Mouse (Mus musculus) cerebellum, adult 18-20 months (tissue): ENCODE measurements around the gene Art4.

ENCODE experiments used
- DNase-seq, 2 experiments: peaks; one replicate each; pipeline ENCODE4 v3.0.0; 2021

Art4 gene

DNA sequence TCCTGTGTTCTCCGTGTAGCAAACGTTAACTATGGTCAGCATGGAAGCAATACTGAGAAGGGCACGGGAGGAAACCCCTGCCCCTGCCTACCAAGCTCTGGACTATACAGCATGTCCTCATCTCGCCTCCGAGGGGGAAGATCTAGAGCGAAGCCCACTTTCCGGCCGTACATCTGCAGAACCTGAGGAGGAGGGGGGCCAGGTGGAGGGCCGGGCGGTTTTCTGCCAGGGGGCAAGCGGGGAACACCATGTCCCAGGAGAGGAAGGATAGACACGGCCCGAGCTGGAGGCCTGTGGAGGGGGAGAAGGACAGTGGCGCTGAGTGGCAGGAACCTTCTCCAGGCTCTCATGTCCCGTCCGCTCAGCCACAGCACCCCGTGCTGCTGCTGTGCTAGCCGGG is 36.4 kb downstream of the Art4 start:
- no peak for DNase-seq

DNA sequence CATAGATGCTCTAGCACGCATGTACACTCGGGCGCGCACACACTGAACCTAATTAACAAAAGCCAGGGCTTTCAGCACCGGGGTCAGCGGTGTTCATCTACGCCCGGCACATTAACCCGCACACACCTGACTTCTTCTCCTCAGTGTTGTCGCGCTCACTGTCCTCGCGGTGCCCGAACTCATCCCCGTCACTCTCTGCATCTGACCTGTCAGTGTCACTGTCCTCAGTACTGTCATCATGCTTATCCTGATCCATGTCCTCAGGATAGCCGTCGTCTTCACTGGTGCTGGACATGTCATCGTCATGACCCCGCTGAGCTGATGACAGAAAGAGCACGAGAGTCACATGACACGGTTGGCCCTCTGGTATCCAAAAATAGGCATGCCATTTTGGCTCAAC is 37.2 kb downstream of the Art4 start:
- DNase-seq: no peak

DNA sequence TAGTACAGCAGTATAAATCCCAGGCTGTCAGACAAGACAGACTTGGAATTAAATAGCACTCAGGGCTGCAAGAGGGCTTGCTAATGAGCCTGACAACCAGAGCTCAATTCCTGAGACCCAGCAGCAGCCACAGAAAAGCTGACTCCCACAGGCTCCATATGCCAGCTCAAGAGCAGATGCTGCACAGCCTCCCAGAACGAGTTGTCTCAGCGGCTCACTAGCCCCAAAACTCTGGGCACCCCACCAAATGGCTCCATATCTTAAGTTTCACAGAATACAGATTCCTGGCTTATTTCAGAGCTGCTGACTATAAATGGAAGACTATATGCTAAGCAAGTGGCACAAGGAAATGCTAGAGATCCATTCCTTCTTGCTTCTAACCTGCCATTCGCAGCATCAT is 40.0 kb downstream of the Art4 start:
- DNase-seq: no peak

DNA sequence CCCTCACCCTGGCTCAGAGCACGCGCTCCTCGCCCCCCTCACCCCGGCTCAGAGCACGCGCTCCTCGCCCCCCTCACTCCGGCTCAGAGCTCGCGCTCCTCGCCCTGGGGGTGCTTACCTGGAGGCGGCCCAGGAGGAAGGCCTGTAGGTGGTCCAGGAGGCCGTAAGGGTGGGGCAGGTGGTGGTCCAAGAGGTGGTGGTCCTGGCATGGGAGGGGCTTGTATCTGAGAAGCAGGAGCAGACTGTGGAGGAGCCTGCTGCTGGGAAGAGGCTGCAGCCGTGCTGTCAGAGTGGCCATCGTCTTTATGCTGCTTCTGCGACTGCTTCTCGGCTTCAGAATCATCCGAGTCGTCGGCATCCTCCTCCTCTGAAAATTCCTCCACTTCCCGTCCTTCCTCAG is 40.7 kb downstream of the Art4 start:
- no peak for DNase-seq

DNA sequence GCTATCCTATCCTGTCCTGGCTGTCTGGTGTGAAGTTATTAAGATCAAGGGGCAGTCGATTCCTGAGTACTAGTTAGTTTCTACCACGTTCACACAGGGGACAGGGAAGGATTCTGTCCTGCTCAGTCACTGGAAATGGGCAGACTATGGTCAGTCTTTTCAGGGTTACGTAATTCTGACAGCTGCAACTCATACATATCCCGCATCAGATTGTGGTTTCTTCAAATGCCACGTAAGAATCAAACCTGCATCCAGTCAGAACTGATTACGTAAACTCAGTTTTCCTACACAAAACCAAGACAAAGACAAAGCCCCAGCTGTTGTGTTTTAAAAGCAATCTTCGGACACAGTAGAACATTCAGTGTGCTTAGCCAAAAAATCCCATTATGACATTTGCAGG is 42.2 kb downstream of the Art4 start:
- no peak for DNase-seq

DNA sequence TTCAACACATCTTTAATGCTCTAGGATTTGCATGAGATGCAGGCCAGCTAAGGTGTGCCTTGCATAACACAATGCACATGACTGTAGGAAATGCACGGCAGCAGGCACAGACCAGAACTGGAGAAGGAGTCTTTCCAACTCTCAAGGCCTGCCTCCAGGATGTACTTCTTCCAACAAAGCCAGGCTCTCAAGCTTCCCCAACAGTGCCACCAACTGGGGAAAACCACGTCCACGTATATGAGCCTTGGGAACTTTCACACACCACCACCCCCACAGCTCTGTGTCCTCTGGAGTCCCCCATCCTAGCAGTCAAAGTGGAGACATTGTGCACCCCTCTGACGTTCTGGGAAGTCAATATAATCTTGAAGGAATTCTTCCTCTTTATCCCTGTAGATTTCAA is 44.4 kb downstream of the Art4 start:
- no peak for DNase-seq

DNA sequence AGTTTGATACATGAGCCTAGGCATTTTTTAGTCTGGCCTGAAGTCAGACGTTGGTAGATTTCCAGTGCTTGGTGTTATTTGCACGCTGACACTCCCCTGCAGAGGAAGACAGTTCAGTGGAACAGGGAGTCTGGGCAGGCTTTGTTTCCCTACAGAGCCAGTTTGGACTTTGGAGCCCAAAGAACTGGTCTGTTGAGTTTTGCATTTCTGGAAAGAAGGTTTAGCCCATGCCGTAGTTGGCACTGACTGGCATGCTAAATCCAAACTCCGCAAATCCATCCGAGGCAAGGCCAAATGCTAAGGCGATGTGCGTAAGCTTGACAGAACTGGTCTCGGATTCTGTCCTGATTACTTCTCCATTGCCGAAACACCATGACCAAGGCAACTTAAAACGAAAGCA is 46.3 kb downstream of the Art4 start:
- DNase-seq: no peak

DNA sequence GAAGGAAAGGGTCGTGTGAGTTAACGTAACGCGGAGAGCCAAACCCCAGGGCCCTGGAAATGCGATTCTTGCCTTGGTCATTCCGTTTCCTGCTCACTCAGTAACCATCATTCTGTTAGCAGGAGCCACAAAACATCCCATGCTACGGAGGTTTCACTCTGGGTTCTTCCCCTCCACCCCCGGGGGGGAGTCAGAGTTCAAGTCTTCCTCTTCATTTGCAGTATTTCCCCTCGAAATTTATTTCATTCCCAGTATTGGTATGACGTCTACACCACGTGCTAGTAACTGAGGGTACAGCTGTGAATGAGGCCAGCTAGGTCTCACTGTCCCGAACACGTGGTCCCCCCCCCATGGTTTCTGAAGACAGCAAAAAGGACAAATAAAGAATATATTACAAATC is 47.9 kb downstream of the Art4 start:
- DNase-seq: no peak

DNA sequence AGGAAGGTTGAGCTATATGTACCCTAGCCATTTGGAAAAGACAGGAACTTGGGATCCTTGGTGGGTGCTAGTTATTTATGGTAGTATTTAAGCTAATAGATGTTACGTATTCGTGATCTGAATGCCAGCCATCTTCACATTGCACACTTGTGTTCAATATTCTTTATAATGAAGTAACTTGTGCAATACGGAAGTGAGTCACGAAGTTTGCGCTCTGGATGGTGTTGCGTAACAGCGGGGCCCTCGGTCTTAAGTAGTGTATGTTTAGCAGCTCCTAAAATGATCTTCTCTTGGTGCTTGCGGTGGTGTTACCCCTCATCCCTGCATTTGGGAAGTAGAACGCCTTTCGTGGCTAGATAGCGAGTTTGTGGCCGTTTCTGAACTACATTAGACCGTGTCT is 48.5 kb downstream of the Art4 start:
- DNase-seq: no peak

DNA sequence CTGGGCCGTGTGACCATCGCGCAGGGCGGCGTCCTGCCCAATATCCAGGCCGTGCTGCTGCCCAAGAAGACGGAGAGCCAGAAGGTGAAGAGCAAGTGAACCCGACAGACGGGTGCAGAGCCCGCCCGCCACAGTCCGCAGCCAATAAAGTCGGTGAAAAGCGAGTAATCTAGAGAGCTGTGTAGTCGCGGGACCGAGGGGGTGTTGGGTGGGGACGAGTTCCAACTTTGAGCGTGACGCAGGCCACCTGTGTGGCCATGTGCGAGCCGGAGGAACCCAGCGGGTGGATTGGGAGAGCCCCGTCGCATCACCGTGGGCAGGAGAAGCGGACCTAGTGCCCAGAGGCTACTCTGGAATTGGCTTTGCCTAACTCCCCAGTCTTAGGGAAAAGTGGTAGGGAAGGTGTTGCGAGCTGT is 48.9 kb downstream of the Art4 start:
- DNase-seq: peak in 1 of 2 experiments; percentile 40

DNA sequence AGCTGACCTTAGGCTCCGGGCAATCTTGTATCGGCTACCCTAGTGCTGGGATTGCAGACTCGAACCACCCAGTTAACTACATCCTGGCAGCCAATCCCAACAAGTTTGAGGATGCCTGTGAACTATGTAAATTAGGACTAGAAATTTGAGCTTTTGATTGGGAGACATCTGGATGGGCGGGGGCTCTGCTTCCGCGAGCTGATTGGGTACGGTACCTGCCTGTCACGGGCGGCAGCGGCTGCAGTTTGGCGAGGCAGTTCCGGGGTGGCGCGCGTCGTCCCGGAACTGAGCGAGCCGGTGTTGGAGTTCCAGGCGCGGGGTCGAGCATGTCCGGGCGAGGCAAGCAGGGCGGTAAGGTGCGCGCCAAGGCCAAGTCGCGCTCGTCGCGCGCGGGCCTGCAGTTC is 49.5 kb downstream of the Art4 start, which contains the start of gene H2afj:
Gene H2afj (plus strand): TSS at position 231 of the 404 bp plus-strand sequence.
- DNase-seq: peak; percentile 97 to 98

DNA sequence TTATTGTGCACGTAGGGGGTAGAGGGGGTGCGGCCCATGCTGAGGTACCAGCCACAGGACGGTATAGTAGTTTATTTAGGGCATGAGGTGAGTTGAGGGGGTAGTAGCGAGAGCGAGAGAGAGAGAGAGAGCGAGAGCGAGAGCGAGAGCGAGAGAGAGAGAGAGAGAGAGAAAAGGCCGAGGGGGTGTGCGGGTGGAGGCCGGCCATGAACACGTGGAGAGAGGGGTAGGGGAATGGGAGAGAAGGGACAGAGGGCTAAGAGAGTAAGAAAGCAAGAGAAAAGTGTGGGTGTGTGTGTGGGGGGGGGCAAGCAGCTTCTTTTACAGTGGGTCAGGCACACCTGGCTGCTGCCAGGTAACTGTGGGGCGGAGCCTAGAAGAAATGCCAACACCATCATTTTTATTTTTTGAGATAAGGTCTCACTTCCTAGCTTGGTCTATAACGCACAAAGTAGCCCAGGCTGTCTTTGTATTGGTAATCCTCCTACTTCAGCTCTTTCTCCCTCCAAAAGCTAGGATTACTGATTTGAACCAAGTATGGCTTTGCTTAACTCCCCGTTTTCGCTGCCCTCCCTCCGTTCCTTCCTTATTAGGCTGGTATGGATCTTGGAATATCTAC is 50.0 kb downstream of the Art4 start:
- DNase-seq: no peak

DNA sequence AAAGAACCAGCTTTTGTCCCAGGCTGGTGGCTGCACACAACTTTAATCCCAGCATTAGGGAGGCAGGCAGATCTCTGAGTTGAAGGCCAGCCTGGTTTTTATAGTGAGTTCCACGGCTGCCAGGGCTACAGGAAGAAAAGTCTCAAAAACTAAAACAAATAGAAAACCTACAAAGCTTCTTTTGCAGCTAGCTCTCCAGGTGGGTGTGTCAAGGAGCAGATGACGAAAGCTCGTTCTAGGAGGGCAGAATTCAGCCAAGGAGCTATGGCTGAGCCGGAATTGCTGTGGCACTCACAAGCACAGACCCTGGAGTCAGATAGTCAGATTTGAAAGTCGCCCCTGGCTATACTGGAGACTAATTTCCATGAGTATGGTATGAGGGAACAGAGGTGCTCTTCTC is 50.7 kb downstream of the Art4 start:
- DNase-seq: no peak

DNA sequence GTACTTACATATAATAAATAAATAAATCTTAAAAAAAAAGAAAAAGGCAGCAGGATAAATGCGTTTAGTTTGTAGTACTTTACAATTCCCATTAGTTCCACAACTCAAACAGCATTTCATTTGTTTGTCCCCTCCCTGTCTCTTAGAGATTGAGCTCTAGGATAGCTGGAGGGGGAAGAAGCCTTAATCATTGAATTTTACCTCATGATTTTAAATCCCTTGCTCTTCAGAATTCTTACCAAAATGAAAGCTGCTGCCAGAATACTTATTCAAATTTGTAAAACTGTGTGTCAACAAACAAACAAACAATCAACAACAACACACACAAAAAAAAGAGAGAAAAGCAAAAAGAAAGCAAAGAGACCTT is 52.1 kb downstream of the Art4 start:
- no peak for DNase-seq

DNA sequence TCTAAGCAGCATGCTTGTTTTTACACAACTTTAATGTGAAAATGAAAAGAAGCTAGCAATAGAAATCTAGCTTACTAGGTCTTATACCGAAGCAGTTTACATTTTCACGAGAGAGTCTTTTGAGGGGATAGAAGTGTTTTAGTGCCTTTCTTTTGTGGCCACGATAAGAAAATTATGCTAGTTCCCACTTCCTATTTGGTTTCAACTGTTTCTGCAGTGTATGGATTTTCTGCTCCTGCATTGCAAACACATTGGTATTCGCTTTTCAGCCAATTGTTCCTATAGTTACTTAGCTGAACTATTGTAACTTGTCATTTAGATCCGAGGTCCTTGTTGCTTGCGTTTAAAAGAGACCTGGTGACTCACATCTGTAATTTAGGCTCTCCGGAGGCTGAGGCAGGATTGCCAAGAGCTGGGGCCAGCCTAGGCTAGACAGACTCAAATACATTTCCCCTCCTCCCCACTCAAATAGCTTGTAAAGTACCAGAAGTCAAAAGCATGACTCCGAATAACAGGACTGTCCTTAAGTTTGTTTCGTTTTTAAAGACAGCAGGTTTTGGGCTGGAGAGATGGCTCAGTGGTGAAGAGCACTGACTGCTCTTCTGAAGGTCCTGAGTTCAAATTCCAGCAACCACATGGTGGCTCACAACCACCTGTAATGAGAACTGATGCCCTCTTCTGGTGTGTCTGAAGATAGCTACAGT is 52.7 kb downstream of the Art4 start:
- no peak for DNase-seq

DNA sequence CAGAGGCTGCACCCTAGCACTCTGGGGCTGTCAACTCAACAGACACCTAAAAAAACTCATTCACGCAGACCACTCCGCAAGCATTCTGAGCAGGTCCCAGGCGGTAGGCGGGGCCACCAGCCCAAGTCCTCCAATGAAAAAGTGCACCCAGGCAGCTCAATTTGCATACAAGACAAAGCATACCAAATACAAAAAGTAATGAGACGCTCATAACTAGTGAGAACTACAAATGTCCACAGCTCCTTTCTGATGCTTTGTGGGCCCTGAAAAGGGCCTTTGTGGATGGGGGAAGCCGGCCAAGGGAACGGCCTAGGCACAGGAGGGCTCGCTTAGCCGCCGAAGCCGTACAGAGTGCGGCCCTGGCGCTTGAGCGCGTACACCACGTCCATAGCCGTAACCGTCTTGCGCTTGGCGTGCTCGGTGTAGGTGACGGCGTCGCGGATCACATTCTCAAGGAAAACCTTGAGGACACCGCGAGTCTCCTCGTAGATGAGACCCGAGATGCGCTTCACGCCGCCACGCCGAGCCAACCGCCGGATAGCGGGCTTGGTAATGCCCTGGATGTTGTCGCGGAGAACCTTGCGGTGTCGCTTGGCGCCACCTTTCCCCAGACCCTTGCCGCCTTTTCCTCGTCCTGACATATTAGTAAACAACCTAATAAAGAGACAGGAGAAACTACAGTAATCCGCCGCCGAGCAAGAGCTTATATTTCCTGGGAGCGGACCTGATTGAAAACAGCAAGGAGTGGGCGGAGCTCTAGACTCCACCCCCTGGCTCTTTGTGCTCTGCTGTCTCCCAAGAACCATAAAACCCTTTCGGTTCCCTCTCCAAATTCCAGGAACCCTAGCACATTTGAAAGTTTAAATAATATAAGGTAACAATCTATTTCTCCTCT is 53.5 kb downstream of the Art4 start, which contains the start of gene Hist4h4:
Gene Hist4h4 (minus strand): TSS at position 677 of the 895 bp plus-strand sequence.
- DNase-seq: peak; percentile 92 to 97

DNA sequence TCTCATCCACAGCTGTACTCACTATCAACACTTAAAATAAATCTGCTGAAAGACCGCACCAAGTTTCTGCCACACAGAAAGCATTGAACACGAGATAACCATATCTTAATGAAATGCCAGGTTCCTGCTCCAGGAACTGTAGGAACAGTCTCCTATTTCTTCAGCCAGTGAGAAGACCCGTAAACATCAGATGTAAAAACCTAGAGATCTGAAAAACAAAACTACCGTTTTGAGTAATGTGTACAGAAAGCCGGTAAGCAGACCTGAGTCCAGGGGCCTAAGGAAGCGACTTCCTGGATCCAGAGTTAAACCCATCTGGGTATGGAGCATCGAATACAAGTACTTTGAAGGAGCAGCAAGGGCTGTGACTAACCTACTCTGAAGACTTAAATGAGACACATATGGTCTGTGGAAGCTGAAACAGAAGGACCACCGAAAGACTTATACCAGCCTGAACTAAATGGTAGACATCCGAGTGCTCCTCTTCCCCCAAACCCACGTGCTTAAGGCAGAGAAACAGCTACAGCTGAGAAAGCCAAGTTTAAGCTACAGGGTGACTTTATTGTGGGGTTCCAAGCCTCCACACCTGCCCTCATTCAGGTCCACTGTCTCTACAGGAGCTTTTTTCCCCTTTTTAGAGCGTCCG is 54.3 kb downstream of the Art4 start:
- DNase-seq: no peak

DNA sequence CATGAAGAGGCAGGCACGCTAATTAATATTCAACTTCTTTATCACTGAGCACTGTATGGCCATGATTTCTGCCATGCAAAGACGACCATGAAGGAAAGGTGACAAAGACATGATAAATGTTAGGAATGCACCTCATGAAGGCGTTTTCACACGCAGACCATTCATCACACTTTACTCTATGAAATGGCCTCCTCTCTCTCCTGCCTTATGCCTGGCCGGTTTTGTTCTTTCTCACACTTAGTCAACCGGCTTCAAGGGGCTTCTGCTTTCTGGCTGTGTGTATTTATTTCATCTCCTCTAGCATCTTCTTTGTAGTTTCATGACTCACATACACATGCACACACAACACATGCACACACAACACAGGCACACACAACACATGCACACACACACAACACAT is 56.3 kb downstream of the Art4 start:
- DNase-seq: no peak

DNA sequence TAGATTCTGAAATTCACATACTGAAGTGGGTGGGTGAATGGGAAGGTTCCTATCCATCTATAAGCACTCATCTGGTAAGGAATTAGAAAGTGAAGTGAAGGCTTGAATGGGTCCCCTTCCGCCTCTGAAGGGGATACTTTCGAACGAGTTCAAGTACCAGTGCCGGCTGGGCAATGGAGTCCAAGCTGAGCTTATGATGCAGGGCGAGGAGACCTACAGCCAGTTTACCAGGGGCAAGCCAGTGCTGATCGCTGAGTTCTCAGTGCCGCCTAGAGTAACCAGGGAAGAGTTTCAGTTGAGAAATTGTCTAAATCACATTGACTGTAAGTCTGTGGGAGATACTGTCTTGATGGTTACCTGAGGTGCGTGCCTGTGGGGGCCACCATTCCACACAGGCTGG is 56.8 kb downstream of the Art4 start:
- DNase-seq: no peak
